Mouse (Mus musculus) mouse embryonic stem cell (cell line): ENCODE results near the gene Tesmin.

Experiments
- in situ Hi-C, 2 experiments: fragments of 300-500 bp; cut with MboI; formaldehyde crosslinking; loops; 1 replicate in 1 of 2; 3 replicates in 1 of 2; pipeline ENCODE4 v1.14.3; 2019 to 2020; ENCODE audit warnings: low sequenced_read_pairs in 2 of 2, low pct_unique_long_range_greater_than_20kb in 1 of 2, mixed read lengths in 1 of 2; ENCODE audit not compliant: unreplicated experiment in 1 of 2

The Tesmin gene

GRCm38 (mm10) chr19:3388629-3389057 is at the start of gene Tesmin:
Gene Tesmin, plus strand, starts transcription at chr19:3388857.
- in situ Hi-C loops = no loop called here

DNA sequence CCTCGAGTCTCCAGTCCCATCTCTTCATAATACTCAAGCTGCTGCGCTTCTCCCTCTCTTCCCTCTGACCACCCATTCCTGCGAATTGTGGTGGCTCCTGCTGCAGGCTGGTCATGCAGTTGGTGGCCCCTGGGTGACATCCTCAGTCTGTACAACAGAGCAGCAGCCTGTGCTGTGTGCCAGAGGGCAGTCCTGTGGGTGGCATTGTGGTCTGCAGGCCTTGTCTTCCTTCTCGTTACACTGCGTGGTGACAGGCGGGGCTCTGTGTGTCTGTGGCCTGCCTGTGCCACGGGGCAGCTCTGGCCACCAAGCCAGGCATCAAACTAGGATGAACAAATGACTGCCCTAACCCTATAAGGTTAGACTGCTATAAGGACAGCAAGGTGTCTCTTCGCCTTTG is 49.5 kb upstream of the Tesmin start:
- in situ Hi-C loops = no loop called here

DNA sequence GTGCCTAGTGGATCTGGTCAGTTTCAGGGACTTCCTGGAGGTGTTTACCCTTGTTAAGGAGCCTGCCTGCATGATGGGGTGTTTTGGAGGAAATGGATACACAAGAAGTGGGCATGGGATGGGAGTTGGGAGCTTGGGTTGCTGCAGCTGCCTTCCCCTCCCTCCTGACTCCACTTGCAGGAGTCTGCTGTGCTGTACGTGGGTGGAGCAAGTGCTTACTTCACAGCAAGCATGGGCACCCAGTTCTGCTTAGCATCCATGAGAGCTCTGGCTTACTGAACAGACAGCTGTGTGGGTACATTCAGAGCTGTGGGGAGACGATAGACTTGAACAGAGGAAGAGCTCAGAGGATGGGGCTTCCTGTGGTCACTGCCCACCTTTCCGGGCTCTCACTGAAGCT is 47.6 kb upstream of the Tesmin start:
- in situ Hi-C loops = no loop called here

- in situ Hi-C loops = no loop called here
Observed at GRCm38 (mm10) chr19:3343929-3344328, 44.7 kb upstream of the Tesmin start.

GRCm38 (mm10) chr19:3344636-3345544 is 43.8 kb upstream of the Tesmin start:
- in situ Hi-C loops = no loop called here

- in situ Hi-C loops = no loop called here
Observed at GRCm38 (mm10) chr19:3347784-3348183, 40.9 kb upstream of the Tesmin start.

GRCm38 (mm10) chr19:3353415-3354111 is 35.1 kb upstream of the Tesmin start:
- in situ Hi-C loops = no loop called here

DNA sequence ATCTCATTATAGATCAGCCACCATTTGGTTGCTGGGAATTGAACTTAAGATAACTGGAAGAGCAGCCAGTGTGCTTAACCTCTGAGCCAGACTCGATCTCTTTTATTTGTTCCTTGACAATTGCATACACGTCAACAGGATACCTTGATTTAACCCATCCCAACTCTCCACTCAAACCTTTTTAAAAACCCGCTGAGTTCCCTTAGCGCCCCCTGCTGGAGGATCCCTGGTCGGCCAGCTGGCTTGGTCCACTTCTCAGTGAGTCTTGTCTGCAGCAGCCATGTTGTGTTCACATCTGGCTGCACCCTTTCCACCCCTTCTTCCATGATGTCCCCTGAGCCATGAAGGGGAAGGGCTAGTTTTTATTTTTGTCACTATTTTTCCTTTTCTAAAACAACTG is 33.6 kb upstream of the Tesmin start:
- in situ Hi-C loops = no loop called here

GRCm38 (mm10) chr19:3356516-3356915 is 32.1 kb upstream of the Tesmin start:
- in situ Hi-C loops = no loop called here

DNA sequence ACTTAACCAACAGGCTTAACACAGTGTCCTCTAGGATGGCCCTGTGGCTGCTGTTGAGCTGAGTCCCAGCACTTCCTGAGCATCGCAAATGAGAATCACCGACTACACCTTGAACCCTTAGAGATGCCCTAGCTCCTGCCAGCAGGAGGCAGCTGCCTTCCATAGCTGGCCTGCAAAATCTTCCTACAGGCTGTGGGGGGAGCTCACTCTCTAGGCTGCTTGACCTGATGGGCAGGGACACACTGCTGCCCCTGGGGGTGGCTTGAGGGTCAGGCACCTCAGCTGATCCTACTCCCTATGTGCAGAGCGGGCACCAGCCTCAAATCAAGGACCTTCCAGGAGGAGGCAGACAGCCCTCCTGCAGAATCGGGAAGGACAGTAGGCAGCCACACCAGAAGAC is 31.0 kb upstream of the Tesmin start:
- in situ Hi-C loops = no loop called here

DNA sequence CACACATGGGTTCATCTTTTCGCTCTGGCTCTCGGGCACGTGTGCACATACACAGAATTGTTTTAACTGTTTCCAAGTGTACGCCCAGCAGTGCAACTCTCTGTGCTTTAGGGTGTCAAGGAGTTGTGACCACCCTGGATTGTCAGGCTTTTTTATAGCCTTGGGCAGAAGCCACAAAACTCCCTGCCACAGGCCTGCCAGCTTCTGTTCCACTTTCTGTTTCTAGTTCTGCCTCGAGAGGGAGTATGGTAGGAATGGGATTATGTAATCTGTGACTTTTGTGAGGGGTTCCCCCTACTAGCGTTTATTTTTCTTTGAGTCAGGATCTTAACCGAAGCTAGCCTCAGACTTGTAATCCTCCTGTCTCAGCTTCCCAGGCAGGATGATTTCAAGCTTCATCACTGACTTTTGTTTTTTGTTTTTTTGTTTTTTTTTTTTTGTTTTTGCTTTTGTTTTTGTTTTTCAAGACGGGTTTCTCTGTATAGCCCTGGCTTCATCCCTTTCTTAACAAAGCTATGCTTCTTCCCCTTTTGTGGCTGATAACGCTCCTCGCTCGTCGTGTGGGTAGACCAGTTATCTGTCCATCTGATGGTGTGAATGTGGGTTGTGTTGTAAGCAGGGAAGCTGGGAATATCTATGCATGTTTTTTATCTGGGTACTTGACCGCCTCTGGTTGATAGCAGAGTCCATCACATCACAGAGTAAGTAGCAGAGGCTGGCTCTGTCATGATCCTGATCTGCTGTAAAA is 28.6 kb upstream of the Tesmin start:
- in situ Hi-C loops = loop anchor here in 1 of 2 experiments (5.0 kb wide), 1 partner anchor 48 kb away; no protein-coding TSS in a partner anchor

DNA sequence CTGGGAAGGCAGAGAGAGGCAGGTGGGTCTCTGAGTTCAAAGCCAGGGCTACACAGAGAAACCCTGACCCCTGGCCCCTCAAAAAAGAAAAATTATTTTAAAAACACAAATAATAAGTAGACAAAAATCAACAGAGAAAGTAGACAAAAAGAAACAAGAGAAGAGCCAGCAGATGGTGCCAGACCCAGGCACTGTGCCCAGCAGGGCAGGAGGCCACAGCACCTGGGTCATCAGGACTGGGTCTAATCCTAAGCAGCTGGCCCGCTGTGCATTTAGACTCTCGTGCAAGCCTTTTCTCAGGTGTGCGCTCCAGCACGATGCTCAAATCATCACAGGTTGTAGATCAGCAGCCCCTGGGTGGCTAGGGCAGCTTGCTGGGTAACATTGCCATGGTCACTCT is 25.1 kb upstream of the Tesmin start:
- in situ Hi-C loops = loop anchor here in 1 of 2 experiments (5.0 kb wide), 1 partner anchor 51 kb away; no protein-coding TSS in a partner anchor

GRCm38 (mm10) chr19:3365089-3365488 is 23.6 kb upstream of the Tesmin start:
- in situ Hi-C loops = no loop called here

GRCm38 (mm10) chr19:3368276-3368675 is 20.4 kb upstream of the Tesmin start:
- in situ Hi-C loops = no loop called here

DNA sequence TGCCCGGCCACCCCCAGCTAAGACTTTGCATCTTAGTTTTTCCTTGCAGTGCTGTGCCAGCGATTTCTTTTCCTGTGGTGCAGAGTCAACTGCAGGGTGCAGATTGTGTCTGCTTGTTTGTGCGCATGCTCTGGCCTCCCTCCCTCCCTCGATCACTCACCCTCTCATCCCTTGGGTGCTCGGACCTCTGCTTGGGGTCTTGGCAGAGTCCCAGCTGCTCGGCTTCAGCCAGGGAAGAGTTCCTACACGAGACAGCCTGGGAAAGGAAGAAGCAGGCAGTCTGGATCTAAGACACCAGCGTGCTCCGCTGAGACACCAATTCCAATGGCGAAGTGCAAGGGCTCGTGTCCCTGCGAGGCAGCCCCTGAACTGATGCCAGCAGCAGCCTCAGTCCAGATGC is 15.3 kb upstream of the Tesmin start:
- in situ Hi-C loops = no loop called here

- in situ Hi-C loops = no loop called here
Observed at GRCm38 (mm10) chr19:3374028-3374427, 14.6 kb upstream of the Tesmin start.

- in situ Hi-C loops = no loop called here
Observed at GRCm38 (mm10) chr19:3375945-3376495, 12.6 kb upstream of the Tesmin start.

DNA sequence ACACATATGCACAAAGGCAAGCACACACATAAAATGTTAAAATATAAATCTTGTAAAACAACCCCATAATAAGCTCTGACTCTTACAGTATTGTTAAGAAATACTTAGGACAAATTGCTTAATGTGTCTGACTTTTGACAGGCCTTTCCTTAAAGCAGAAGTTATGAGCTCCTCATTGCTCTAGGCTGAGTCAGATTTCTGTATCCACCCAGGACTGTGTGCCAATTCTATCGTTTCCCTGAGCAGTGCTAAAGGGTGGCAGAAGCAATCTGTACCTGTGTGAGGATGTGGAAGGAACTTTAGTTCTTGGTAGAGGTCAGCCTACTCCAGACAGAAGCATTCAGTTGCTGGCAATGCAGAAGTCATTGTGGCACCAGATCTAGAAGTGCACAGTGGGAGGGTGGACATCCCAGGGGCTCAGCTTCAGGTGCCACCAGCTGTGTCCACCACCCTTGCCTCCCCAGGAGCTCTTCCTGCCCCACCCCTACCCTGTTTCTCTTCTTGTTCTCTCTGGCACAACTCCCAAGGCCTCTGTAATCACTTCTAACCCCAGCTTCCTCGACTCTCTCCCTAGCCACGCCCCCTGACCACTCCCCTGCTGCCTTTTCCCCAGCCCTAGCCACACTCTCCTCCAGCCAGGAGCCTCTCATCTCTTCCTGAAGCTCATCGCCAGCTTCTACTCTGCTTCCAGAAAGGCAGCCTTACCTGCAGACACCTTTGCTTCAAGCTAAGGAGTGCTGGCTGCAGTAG is 11.5 kb upstream of the Tesmin start:
- in situ Hi-C loops = no loop called here
